Mouse (Mus musculus) induced T-regulatory cell, adult 2 months (primary cell): ENCODE measurements around the gene Sec14l2.
A peak's percentile ranks its signal among the peaks of the same experiment; 100 is the strongest.
"Not testable (repeated sequence)": the region's sequence is repeated elsewhere in the genome, so short reads cannot be mapped to it uniquely, and the experiment has no call there.

Experiments
- DNase-seq: peaks from one replicate; pipeline ENCODE4 v3.0.0-alpha.2; 2012; ENCODE audit warnings: low read depth

Sec14l2 gene

GRCm38 (mm10) chr11:4133450-4133849 lies 10.2 kb upstream of the Sec14l2 start:
- peak; percentile 74 for DNase-seq

GRCm38 (mm10) chr11:4128461-4128860 lies 5.2 kb upstream of the Sec14l2 start:
- not testable (repeated sequence) for DNase-seq

- peak; percentile 42 for DNase-seq
Observed at GRCm38 (mm10) chr11:4127059-4127458, 3.8 kb upstream of the Sec14l2 start.

- DNase-seq, result peak; percentile 75
Observed at GRCm38 (mm10) chr11:4123922-4124321, 707 bp upstream of the Sec14l2 start.

- DNase-seq, result no peak
Observed at GRCm38 (mm10) chr11:4122226-4122625, 989 bp downstream of the Sec14l2 start.

GRCm38 (mm10) chr11:4121691-4122090 lies 1.5 kb downstream of the Sec14l2 start:
- DNase-seq, result no peak

- no peak for DNase-seq
Observed at GRCm38 (mm10) chr11:4119635-4120034, 3.6 kb downstream of the Sec14l2 start.

GRCm38 (mm10) chr11:4118081-4118921 lies 4.9 kb downstream of the Sec14l2 start:
- peak; percentile 72 for DNase-seq

GRCm38 (mm10) chr11:4117372-4118071 lies 5.7 kb downstream of the Sec14l2 start:
- DNase-seq, result no peak

GRCm38 (mm10) chr11:4116458-4117141 lies 6.6 kb downstream of the Sec14l2 start:
- no peak for DNase-seq

GRCm38 (mm10) chr11:4115407-4115806 lies 7.8 kb downstream of the Sec14l2 start:
- no peak for DNase-seq

GRCm38 (mm10) chr11:4114541-4114940 lies 8.7 kb downstream of the Sec14l2 start:
- DNase-seq, result not testable (repeated sequence)

- DNase-seq, result no peak
Observed at GRCm38 (mm10) chr11:4113970-4114369, 9.2 kb downstream of the Sec14l2 start.

GRCm38 (mm10) chr11:4113496-4113895 lies 9.7 kb downstream of the Sec14l2 start:
- no peak for DNase-seq

GRCm38 (mm10) chr11:4112861-4113260 lies 10.4 kb downstream of the Sec14l2 start:
- no peak for DNase-seq

- DNase-seq, result no peak
Observed at GRCm38 (mm10) chr11:4112033-4112432, 11.2 kb downstream of the Sec14l2 start.

- no peak for DNase-seq
Observed at GRCm38 (mm10) chr11:4108691-4109090, 14.5 kb downstream of the Sec14l2 start.

GRCm38 (mm10) chr11:4107901-4108300 lies 15.3 kb downstream of the Sec14l2 start:
- DNase-seq, result not testable (repeated sequence)

GRCm38 (mm10) chr11:4105444-4105843 lies 17.8 kb downstream of the Sec14l2 start:
- no peak for DNase-seq

GRCm38 (mm10) chr11:4104989-4105388 lies 18.2 kb downstream of the Sec14l2 start:
- no peak for DNase-seq

GRCm38 (mm10) chr11:4103522-4103921 lies 19.7 kb downstream of the Sec14l2 start:
- no peak for DNase-seq

GRCm38 (mm10) chr11:4101851-4102250 lies 21.4 kb downstream of the Sec14l2 start:
- no peak for DNase-seq

- DNase-seq, result no peak
Observed at GRCm38 (mm10) chr11:4099447-4099846, 23.8 kb downstream of the Sec14l2 start.
